Mouse (Mus musculus) inflammation-experienced regulatory T-cells (primary cell): ENCODE results near the gene Dusp9. TPM values are rescaled to one million over a fixed set of nuclear protein-coding genes. Genes with fewer than 3 reads are reported as not detected.

Experiments used
- polyA plus RNA-seq, 2 experiments: library from polyadenylated mRNA; unstranded; fragments of 100-300 nt; shearing (Covaris generic); gene quantifications; one replicate each; pipeline ENCODE4 v1.2.1; 2017

Dusp9 gene
- under 1 TPM in 1 of 2 experiments, not detected in 1; 0.51 TPM for polyA plus RNA-seq

GRCm38 (mm10) chrX:73639255-73639675 lies at the start of gene Dusp9:
Gene Dusp9 (plus strand): TSS chrX:73639419.

GRCm38 (mm10) chrX:73659575-73660283 lies 20.5 kb downstream of the Dusp9 start, which contains the start of gene Pnck:
Gene Pnck (minus strand): TSS chrX:73660117.

GRCm38 (mm10) chrX:73672879-73673618 lies 33.8 kb downstream of the Dusp9 start, which contains the start of gene Slc6a8:
Gene Slc6a8 (plus strand): TSS chrX:73673150.

Other genes with a start within 250 kb of the Dusp9 start
- not detected for gene Gm18336, start 240.7 kb upstream of the Dusp9 start, polyA plus RNA-seq
- under 1 TPM in 1 of 2 experiments, not detected in 1; 0.30 TPM for gene Zfp92, start 228.3 kb upstream of the Dusp9 start, polyA plus RNA-seq
- gene Trex2, start 204.1 kb upstream of the Dusp9 start, polyA plus RNA-seq, result not detected
- 10 to 100 TPM; 23.2 to 27.2 TPM for gene Haus7, start 180.4 kb upstream of the Dusp9 start, polyA plus RNA-seq
- not detected for gene Bgn, start 155.8 kb upstream of the Dusp9 start, polyA plus RNA-seq
- gene Atp2b3, start 136.3 kb upstream of the Dusp9 start, polyA plus RNA-seq, result not detected
- gene Pnck, start 20.7 kb downstream of the Dusp9 start, polyA plus RNA-seq, result 1 to 10 TPM; 1.9 to 2.4 TPM
- gene Slc6a8, start 33.7 kb downstream of the Dusp9 start, polyA plus RNA-seq, result 1 to 10 TPM in 1 of 2 experiments, under 1 TPM in 1; 0.48 to 1.5 TPM
- 100 to 1,000 TPM; 279 to 280 TPM for gene Bcap31, start 76.8 kb downstream of the Dusp9 start, polyA plus RNA-seq
- 10 to 100 TPM; 34.9 to 39.6 TPM for gene Abcd1, start 77.2 kb downstream of the Dusp9 start, polyA plus RNA-seq
- gene Plxnb3, start 117.7 kb downstream of the Dusp9 start, polyA plus RNA-seq, result under 1 TPM in 1 of 2 experiments, not detected in 1; 0.31 TPM
- gene Srpk3, start 135.0 kb downstream of the Dusp9 start, polyA plus RNA-seq, result 1 to 10 TPM in 1 of 2 experiments, under 1 TPM in 1; 0.70 to 7.0 TPM
- gene Idh3g, start 147.5 kb downstream of the Dusp9 start, polyA plus RNA-seq, result 100 to 1,000 TPM; 199 to 212 TPM
- 100 to 1,000 TPM; 210 to 216 TPM for gene Ssr4, start 147.6 kb downstream of the Dusp9 start, polyA plus RNA-seq
- gene Pdzd4, start 185.6 kb downstream of the Dusp9 start, polyA plus RNA-seq, result under 1 TPM; 0.29 to 0.72 TPM